Mouse (Mus musculus): ENCODE data around the gene Avil. TPM values are rescaled to one million over a fixed set of nuclear protein-coding genes. Genes with fewer than 3 reads are reported as not detected.

Gene Avil
- polyA plus RNA-seq, 1 experiment from 2014 or later = 3.3 TPM

DNA sequence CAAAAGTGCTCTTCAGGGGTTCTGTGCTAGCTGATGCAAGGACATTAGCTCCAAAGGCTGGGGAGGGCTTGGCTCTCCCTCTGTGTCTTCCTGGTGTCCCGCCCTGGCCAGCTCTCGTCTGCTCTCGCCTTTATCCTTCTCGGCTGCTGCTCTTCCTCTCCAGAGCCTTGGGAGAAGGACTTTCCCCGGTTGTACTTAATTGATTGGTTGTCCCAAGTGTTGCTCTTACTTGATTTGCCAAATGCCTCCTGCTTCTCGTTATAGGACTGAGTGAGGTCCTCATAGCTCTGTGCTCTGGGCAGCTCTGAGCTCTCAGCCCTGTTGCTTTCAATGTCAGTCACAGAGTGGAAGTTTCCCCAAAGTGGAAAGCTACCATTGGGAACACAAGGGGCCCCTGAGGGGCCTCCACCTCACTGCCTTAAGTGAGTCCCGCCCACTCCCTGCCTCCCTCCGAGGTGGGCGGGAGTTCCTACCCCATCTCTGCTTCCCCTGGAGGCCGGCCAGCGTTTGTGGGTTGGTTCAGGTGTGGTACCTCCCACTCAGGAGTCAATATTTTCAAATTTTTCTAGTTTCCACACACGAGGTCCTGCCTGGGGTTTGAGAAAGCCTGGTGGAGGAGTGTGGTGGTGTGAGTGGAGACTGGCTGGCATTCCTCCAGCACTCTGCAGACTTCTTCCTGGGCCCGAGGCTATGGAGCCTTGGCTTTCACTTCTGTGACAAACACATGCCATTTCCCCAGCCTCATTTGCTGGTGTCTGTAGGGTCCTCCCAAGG is 3.0 kb upstream of the Avil start:
- no peaks in the 10 kb centered on the region for H3K9me3 ChIP-seq
- no peaks in the 10 kb centered on the region; the same call in 1 of the 2 replicates for H3K4me1 ChIP-seq
- H3K9ac ChIP-seq = no peak overlapping the region
- no peak overlapping the region for H3K4me2 ChIP-seq (replicated peaks)
- H3K36me3 ChIP-seq = peaks cover 67% of the 10 kb centered on the region
- no peak for ATAC-seq (ENCODE audit: insufficient number of reproducible peaks, insufficient read depth, low FRiP score, low TSS enrichment)
- no peaks in the 10 kb centered on the region for H3K27me3 ChIP-seq
- WGBS = 71% methylated on average over 13 of the region's 13 CpGs
- no peak overlapping the region for H3K27ac ChIP-seq
- H3K4me3 ChIP-seq = no peak overlapping the region

DNA sequence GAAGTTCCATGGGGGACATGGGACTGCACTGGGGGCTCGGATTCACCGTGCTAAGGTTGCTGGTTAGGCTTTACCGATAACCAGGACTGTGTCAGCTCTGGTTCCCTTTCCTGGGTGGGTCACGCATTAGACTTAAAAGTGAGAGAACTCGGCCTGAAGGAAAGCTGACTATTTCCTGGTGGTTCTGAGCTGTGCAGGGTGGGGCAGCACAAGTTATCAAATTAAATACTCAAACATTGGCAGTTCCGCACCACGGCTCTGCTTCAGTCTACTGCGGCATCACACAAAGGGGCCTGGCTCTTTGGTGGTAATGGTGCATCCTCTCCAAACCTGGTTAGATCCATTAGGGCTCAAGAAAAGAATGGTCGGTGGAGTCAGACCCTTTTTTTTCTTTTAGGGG is 788 bp downstream of the Avil start:
- 83% methylated on average over 9 of the region's 9 CpGs for WGBS
- Histone ChIP-seq H3K9ac (no peak overlapping the region), H3K4me2 (replicated peaks) (no peak overlapping the region), H3K9me3 (no peaks in the 10 kb centered on the region), H3K4me3 (no peak overlapping the region), H3K4me1 (no peaks in the 10 kb centered on the region; the same call in 1 of the 2 replicates), H3K27ac (no peak overlapping the region), H3K27me3 (no peaks in the 10 kb centered on the region), H3K36me3 (peaks cover 30% of the 10 kb centered on the region)
- no peak for ATAC-seq (ENCODE audit: insufficient number of reproducible peaks, insufficient read depth, low FRiP score, low TSS enrichment)

DNA sequence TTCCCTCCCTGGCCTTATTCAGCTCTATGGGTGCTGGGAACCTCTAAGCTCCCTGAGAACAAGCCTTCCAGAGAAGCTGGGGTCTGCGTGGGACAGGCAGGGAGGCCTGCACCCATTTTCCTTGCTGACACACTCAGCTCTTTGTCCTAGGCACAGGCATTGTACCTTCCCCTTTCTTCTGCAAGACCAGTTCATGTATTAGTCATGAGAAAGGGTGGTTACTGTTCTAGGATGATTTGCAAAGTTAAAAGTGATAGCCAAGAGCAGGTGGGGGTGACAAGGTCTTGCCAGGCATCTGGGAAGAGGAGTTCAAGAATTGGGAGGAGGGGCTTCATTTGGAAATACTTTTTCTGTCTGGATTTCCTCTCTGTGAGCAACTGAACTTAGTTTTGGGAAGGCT is 1.5 kb downstream of the Avil start:
- H3K4me1 ChIP-seq = no peaks in the 10 kb centered on the region; the same call in 1 of the 2 replicates
- no peak for ATAC-seq (ENCODE audit: insufficient number of reproducible peaks, insufficient read depth, low FRiP score, low TSS enrichment)
- peaks cover 30% of the 10 kb centered on the region for H3K36me3 ChIP-seq
- no peaks in the 10 kb centered on the region for H3K9me3 ChIP-seq
- H3K27me3 ChIP-seq = no peaks in the 10 kb centered on the region
- no peak overlapping the region for H3K9ac ChIP-seq
- 81% methylated on average over 1 of the region's 1 CpGs for WGBS
- H3K27ac ChIP-seq = no peak overlapping the region
- no peak overlapping the region for H3K4me2 ChIP-seq (replicated peaks)
- no peak overlapping the region for H3K4me3 ChIP-seq

DNA sequence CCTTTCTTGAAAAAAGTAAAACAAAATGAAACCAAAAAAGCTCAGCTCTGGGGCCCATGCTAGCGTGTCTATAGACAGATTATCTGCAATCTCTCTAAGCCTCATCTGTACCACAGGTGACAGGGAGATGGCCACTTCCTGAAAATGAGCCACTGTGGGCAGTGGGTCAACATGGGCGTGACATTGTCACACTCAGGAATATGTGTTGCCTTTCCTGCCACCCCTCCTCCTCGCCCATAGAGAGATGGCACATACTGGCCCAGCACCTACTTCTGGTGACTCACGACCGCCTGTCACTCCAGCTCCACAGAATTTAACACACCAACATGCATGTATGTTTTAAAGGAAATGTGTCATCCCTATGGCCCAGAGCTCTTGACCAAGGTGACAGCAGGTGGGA is 2.3 kb downstream of the Avil start:
- Histone ChIP-seq H3K27ac (no peak overlapping the region), H3K27me3 (no peaks in the 10 kb centered on the region), H3K9me3 (no peaks in the 10 kb centered on the region), H3K4me3 (no peak overlapping the region), H3K36me3 (peaks cover 23% of the 10 kb centered on the region), H3K4me2 (replicated peaks) (no peak overlapping the region), H3K9ac (no peak overlapping the region), H3K4me1 (no peaks in the 10 kb centered on the region; the same call in 1 of the 2 replicates)
- no peak for ATAC-seq (ENCODE audit: insufficient number of reproducible peaks, insufficient read depth, low FRiP score, low TSS enrichment)
- WGBS = 91% methylated on average over 5 of the region's 5 CpGs

DNA sequence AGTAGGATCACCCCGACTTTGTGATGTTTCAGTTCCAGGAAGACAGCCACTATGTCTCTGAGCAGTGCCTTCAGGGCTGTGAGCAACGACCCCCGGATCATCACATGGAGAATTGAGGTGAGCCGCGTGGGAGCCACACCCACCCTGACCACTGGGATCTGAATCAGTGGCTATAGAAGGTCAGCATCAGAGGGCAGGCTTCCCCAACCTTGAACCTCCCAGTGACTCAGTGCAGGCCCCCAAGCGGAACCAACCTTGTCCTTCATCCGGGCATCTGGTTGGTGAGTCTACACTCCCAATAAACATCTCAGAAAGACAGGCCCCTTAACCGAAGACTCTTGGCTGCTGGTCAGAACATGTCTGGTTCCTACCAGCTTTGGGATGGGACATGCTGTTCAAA is 2.8 kb downstream of the Avil start:
- H3K4me2 ChIP-seq (replicated peaks) = no peak overlapping the region
- peaks cover 17% of the 10 kb centered on the region for H3K36me3 ChIP-seq
- H3K27me3 ChIP-seq = no peaks in the 10 kb centered on the region
- ATAC-seq (ENCODE audit: insufficient number of reproducible peaks, insufficient read depth, low FRiP score, low TSS enrichment) = no peak
- no peak overlapping the region for H3K9ac ChIP-seq
- H3K27ac ChIP-seq = no peak overlapping the region
- no peaks in the 10 kb centered on the region for H3K9me3 ChIP-seq
- H3K4me1 ChIP-seq = no peaks in the 10 kb centered on the region; the same call in 1 of the 2 replicates
- no peak overlapping the region for H3K4me3 ChIP-seq
- WGBS = 86% methylated on average over 8 of the region's 8 CpGs

DNA sequence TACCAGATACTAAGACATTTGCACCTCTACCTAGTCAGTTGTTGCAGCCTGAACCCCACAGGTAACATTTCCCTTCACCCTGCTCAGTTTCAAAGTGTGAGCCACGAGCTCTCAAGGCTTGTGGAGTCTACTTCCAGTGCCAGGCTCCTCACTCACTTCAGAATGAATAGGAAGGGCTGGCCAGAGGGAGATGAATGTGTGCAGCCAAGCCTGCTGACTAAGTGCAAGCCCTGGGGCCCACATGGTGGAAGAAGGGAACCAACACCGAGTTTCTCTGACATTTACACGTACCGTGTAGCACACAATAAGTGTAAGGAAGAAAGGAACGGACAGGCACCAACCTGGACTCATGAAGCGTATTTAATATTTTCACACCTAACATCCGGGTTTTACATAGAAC is 3.3 kb downstream of the Avil start:
- no peaks in the 10 kb centered on the region; the same call in 1 of the 2 replicates for H3K4me1 ChIP-seq
- no peaks in the 10 kb centered on the region for H3K9me3 ChIP-seq
- no peak overlapping the region for H3K27ac ChIP-seq
- no peak overlapping the region for H3K4me3 ChIP-seq
- H3K4me2 ChIP-seq (replicated peaks) = no peak overlapping the region
- no peak overlapping the region for H3K9ac ChIP-seq
- H3K36me3 ChIP-seq = peaks cover 12% of the 10 kb centered on the region
- no peak for ATAC-seq (ENCODE audit: insufficient number of reproducible peaks, insufficient read depth, low FRiP score, low TSS enrichment)
- H3K27me3 ChIP-seq = no peaks in the 10 kb centered on the region
- WGBS = 85% methylated on average over 7 of the region's 7 CpGs

DNA sequence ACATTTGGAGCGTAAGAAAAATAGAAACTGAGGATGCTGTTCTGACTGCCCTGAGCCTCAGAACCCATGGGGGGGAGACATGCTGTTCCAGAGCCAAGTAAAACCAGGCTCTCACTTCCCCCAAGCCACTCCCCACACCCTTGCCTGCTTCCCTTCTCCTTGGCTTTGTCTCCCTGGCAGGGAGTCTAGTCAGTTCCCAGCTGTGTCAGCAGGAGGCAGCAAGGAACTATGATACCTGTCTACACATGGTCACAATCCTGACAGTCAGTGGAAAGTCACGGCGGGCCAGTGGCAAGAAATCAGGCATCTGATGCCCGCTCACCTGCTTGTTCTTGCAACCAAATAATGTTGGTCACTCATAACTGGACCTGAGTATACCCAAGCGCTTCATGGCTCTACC is 16.0 kb downstream of the Avil start:
- no peaks in the 10 kb centered on the region for H3K27me3 ChIP-seq
- no peaks in the 10 kb centered on the region for H3K9me3 ChIP-seq
- H3K27ac ChIP-seq = no peak overlapping the region
- no peak overlapping the region for H3K4me3 ChIP-seq
- no peak overlapping the region for H3K9ac ChIP-seq
- 56% methylated on average over 5 of the region's 5 CpGs for WGBS
- H3K4me1 ChIP-seq = no peaks in the 10 kb centered on the region; the same call in 1 of the 2 replicates
- no peak overlapping the region for H3K4me2 ChIP-seq (replicated peaks)
- H3K36me3 ChIP-seq = no peaks in the 10 kb centered on the region
- no peak for ATAC-seq (ENCODE audit: insufficient number of reproducible peaks, insufficient read depth, low FRiP score, low TSS enrichment)

DNA sequence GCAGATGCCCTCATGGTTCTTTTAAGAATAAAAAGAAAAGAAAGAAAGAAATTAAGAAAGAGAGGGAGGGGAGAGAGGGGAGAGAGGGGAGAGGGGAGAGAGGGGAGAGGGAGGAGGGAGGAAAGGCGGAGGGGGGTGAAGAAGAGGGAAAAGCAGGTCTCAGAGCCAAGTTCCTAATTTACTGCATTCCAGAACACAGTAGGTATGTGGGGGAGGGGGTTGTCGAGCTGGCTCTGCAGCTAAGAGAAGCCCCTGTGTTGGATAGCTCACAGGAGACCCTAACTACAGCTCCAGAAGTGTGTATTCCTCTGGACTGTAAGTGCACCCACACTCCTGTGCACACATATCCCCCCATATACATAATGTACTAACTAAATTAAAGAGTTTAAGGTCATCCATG is 16.6 kb downstream of the Avil start:
- WGBS = 7% methylated on average over 2 of the region's 2 CpGs
- Histone ChIP-seq H3K9ac (no peak overlapping the region), H3K4me2 (replicated peaks) (no peak overlapping the region), H3K4me1 (no peaks in the 10 kb centered on the region; the same call in 1 of the 2 replicates), H3K27me3 (no peaks in the 10 kb centered on the region), H3K4me3 (no peak overlapping the region), H3K36me3 (peaks cover 4% of the 10 kb centered on the region; the same call in 1 of the 2 replicates), H3K9me3 (no peaks in the 10 kb centered on the region), H3K27ac (no peak overlapping the region)
- no peak; the same call in 1 of the 2 replicates for ATAC-seq (ENCODE audit: insufficient number of reproducible peaks, insufficient read depth, low FRiP score, low TSS enrichment)

DNA sequence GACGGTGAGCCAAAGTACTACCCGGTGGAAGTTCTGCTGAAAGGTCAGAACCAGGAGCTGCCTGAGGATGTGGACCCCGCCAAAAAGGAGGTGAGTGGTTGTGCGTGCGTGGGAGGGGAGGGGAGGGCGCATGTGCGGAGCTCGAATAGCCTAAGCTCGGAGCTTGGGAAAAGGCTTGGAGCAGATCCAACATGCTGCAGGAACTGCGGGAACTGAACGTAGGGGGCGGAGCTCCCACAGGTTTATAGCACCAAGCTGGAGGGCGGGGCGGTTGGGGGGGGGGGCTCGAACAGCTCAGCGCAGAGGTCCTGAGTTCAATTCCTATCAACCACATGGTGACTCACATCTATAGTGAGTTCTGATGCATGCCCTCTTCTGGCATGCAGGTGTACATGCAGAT is 17.9 kb downstream of the Avil start:
- Histone ChIP-seq H3K36me3 (peaks cover 14% of the 10 kb centered on the region), H3K4me2 (replicated peaks) (no peak overlapping the region)
- 79% methylated on average over 16 of the region's 16 CpGs for WGBS

DNA sequence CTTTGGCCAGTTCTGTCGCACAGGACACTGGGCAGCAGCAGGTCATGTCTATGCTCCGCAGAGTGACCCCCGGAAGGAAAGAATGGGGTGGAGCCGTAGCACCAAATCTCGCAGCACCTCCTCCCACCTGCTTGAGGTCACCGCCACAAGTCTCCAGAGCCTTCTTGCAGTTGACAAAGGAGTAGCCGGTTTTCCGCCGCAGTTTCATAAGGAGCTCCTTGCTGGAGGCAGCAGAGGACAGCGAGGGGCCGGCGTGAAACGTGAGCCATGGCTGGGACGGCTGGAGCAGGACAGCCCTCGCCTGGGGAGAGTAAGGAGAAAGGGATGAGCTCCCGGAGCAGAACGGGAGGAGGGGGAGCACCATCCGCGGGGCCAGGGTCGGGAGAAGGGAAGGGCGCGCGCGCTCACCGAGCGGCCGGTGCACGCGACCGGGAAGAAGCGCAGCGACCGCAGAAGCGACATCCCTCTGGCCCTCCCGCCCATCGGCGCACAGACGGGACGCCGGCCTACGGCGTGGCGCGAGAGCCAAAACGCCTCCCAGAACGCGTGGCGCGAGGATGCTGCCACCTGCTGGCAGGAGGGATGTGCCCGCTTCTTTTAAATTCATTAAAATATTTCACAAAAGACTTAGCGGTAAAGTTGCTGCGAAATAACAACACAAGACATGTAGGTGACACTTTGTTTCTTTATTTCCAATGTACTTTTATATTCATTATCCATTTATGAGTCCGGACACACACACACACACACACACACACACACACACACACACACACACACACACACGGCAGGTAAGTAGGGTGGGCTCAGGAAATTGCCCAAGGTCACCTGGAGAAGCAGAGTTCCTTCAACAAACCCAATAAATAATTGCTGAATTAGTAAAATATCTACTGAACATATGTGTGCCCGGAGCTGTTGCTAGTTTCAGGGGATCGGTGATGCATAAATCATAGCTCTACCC is 30.1 kb downstream of the Avil start, which contains the start of gene Tsfm:
TSS of gene Tsfm (minus strand) at position 505 of the 961 bp plus-strand sequence.
- Histone ChIP-seq H3K9ac (peak within 1 kb of the TSS; percentile 89), H3K27me3 (no peaks in the 10 kb centered on the region), H3K27ac (peak within 1 kb of the TSS; percentile 76), H3K36me3 (peaks cover 37% of the 10 kb centered on the region), H3K4me2 (replicated peaks) (peak within 1 kb of the TSS; percentile 81), H3K9me3 (no peaks in the 10 kb centered on the region), H3K4me1 (0 out of 2 replicates have a peak, but pooled peaks cover 10% of the 10 kb centered on the region), H3K4me3 (peak within 1 kb of the TSS; percentile 82)
- peak; percentile 80 for ATAC-seq (ENCODE audit: insufficient number of reproducible peaks, insufficient read depth, low FRiP score, low TSS enrichment)
- 6% methylated on average over 56 of the region's 56 CpGs for WGBS

More for the DNA sequence above, 17.9 kb downstream of the Avil start:
- H3K9ac ChIP-seq = no peak overlapping the region
- H3K27ac ChIP-seq = no peak overlapping the region
- no peaks in the 10 kb centered on the region for H3K27me3 ChIP-seq
- no peaks in the 10 kb centered on the region for H3K9me3 ChIP-seq
- no peak for ATAC-seq (ENCODE audit: insufficient number of reproducible peaks, insufficient read depth, low FRiP score, low TSS enrichment)
- H3K4me3 ChIP-seq = no peak overlapping the region
- H3K4me1 ChIP-seq = no peaks in the 10 kb centered on the region; the same call in 1 of the 2 replicates

DNA sequence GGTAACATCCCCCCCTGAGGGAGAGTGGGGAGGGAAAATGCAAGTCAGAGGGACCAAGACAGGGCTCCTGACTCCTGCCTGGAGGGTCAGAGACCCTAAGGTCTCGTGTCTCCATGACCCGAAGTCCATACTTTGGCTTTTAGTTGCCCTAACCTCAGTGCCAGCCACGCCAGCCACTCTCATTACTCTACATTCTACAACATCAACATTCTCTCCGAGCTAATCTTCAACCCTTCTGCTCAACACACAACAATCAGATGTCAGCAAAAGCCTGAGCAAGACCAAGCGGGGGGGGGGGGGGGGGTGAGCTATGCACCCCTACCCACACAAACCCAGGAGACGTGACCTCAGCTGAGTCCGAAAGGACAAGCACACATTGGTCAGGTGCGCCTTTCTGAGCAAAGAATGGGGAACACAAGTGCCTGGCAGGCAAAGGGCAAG is 32.8 kb downstream of the Avil start:
- no peak overlapping the region for H3K27ac ChIP-seq
- ATAC-seq (ENCODE audit: insufficient number of reproducible peaks, insufficient read depth, low FRiP score, low TSS enrichment) = no peak
- H3K9ac ChIP-seq = no peak overlapping the region
- H3K4me3 ChIP-seq = no peak overlapping the region
- 0 out of 2 replicates have a peak, but pooled peaks cover 10% of the 10 kb centered on the region for H3K4me1 ChIP-seq
- no peaks in the 10 kb centered on the region for H3K27me3 ChIP-seq
- H3K4me2 ChIP-seq (replicated peaks) = no peak overlapping the region
- WGBS = 80% methylated on average over 8 of the region's 8 CpGs
- H3K9me3 ChIP-seq = no peaks in the 10 kb centered on the region
- peaks cover 10% of the 10 kb centered on the region for H3K36me3 ChIP-seq

Measured in embryonic facial prominence, embryonic 12.5 days (tissue).